Mouse (Mus musculus) CH12.LX (cell line): ENCODE data around the gene Pld2. TPM values are rescaled to one million over a fixed set of nuclear protein-coding genes. Genes with fewer than 3 reads are reported as not detected.

Source experiments
- DNase-seq: peaks from one replicate; pipeline ENCODE4 v3.0.0-alpha.2; 2013; ENCODE audit errors: extremely low read depth
- H3K27ac ChIP-seq: 2 replicates; pipeline ENCODE4 v1.5.1; 2012; ENCODE audit warnings: low read depth, mild to moderate bottlenecking, control low read depth, moderate library complexity; ENCODE audit not compliant: insufficient read depth
- H3K27me3 ChIP-seq: replicated peaks from 2 replicates; pipeline ENCODE3; 2012; ENCODE audit warnings: inconsistent platforms
- H3K36me3 ChIP-seq, 2 experiments: replicated peaks in 1 of 2; 2 replicates each; pipeline versions ENCODE3 to v1.6.1; 2012; ENCODE audit warnings: inconsistent platforms in 1 of 2, low read length in 1 of 2, mild to moderate bottlenecking in 1 of 2, mixed read lengths in 1 of 2, moderate library complexity in 1 of 2; ENCODE audit not compliant: control insufficient read depth in 1 of 2, insufficient read depth in 1 of 2
- H3K4me1 ChIP-seq, 2 experiments: 2 replicates each; pipeline ENCODE4 v1.6.1; 2012; ENCODE audit warnings: inconsistent platforms in 1 of 2, moderate library complexity in 1 of 2; ENCODE audit not compliant: insufficient read depth in 2 of 2, control insufficient read depth in 1 of 2
- H3K4me2 ChIP-seq: 2 replicates; pipeline ENCODE4 v1.6.1; 2012; ENCODE audit warnings: low read depth, mild to moderate bottlenecking, control low read depth; ENCODE audit not compliant: poor library complexity, insufficient read depth, severe bottlenecking
- H3K4me3 ChIP-seq, 3 experiments: fragments of 150-350 bp in 1 of 3; sonication (generic) in 1 of 3; replicated peaks in 1 of 3; 2 replicates each; pipeline versions ENCODE3 to v1.5.1; 2011 to 2012; ENCODE audit warnings: low read depth in 2 of 3, low read length in 2 of 3, mild to moderate bottlenecking in 2 of 3, moderate library complexity in 2 of 3, control low read depth in 1 of 3, improper control_type of control experiment in 1 of 3, inconsistent platforms in 1 of 3, mixed read lengths in 1 of 3; ENCODE audit not compliant: poor library complexity in 1 of 3
- H3K79me2 ChIP-seq: replicated peaks from 2 replicates; pipeline ENCODE4 v1.6.1; 2012; ENCODE audit warnings: mild to moderate bottlenecking, moderate library complexity; ENCODE audit not compliant: control insufficient read depth, poor library complexity, insufficient read depth, severe bottlenecking; ENCODE audit errors: extremely low read depth
- H3K9ac ChIP-seq: 2 replicates; pipeline ENCODE4 v1.6.1; 2012; ENCODE audit warnings: low read depth, mild to moderate bottlenecking, control low read depth, moderate library complexity; ENCODE audit not compliant: insufficient read depth
- H3K9me3 ChIP-seq: replicated peaks from 2 replicates; pipeline ENCODE3; 2012; ENCODE audit warnings: low read length, inconsistent platforms, mixed read lengths
- BHLHE40 ChIP-seq: IDR thresholded peaks from 2 replicates; pipeline ENCODE4 v1.6.1; 2011; ENCODE audit warnings: mild to moderate bottlenecking, low read depth, low read length, improper control_type of control experiment
- CHD1 ChIP-seq: IDR thresholded peaks from 2 replicates; pipeline ENCODE4 v1.6.1; 2012; ENCODE audit warnings: low read depth, low read length, improper control_type of control experiment, inconsistent platforms
- E2F4 ChIP-seq: IDR thresholded peaks from 2 replicates; pipeline ENCODE4 v1.6.1; 2011; ENCODE audit warnings: low read depth, low read length, improper control_type of control experiment; ENCODE audit not compliant: insufficient replicate concordance
- ELF1 ChIP-seq: IDR thresholded peaks from 2 replicates; pipeline ENCODE4 v1.6.1; 2014; ENCODE audit warnings: low read depth, mild to moderate bottlenecking, inconsistent platforms, low read length, improper control_type of control experiment
- EP300 ChIP-seq: IDR thresholded peaks from 2 replicates; pipeline ENCODE4 v1.6.1; 2011; ENCODE audit warnings: low read length, improper control_type of control experiment
- GABPA ChIP-seq: IDR thresholded peaks from 2 replicates; pipeline ENCODE4 v1.6.1; 2012; ENCODE audit warnings: low read depth, low read length, improper control_type of control experiment, inconsistent platforms; ENCODE audit not compliant: insufficient replicate concordance
- IRF4 ChIP-seq: IDR thresholded peaks from 2 replicates; pipeline ENCODE4 v1.6.1; 2014; ENCODE audit warnings: low read depth, mild to moderate bottlenecking, inconsistent platforms, low read length, improper control_type of control experiment
- JUN ChIP-seq: IDR thresholded peaks from 2 replicates; pipeline ENCODE4 v1.6.1; 2011; ENCODE audit warnings: low read depth, mild to moderate bottlenecking, low read length, improper control_type of control experiment, moderate library complexity; ENCODE audit not compliant: insufficient read depth
- JUND ChIP-seq: conservative IDR thresholded peaks from 2 replicates; pipeline ENCODE4 v1.6.1; 2011; ENCODE audit warnings: low read depth, low read length, improper control_type of control experiment
- MAX ChIP-seq: IDR thresholded peaks from 2 replicates; pipeline ENCODE4 v1.6.1; 2011; ENCODE audit warnings: low read length, improper control_type of control experiment
- MAZ ChIP-seq: IDR thresholded peaks from 2 replicates; pipeline ENCODE4 v1.6.1; 2012; ENCODE audit warnings: low read depth, mild to moderate bottlenecking, inconsistent platforms, low read length, improper control_type of control experiment, moderate library complexity
- MYC ChIP-seq: IDR thresholded peaks from 2 replicates; pipeline ENCODE4 v1.6.1; 2011; ENCODE audit warnings: low read depth, mild to moderate bottlenecking, improper control_type of control experiment, low read length
- PAX5 ChIP-seq: IDR thresholded peaks from 2 replicates; pipeline ENCODE4 v1.6.1; 2012; ENCODE audit warnings: low read length, inconsistent platforms, mixed read lengths
- POLR2A ChIP-seq: IDR thresholded peaks from 2 replicates; pipeline ENCODE4 v1.6.1; 2011; ENCODE audit warnings: low read depth, mild to moderate bottlenecking, improper control_type of control experiment, low read length
- POLR2AphosphoS2 ChIP-seq: IDR thresholded peaks from 2 replicates; pipeline ENCODE4 v1.6.1; 2011; ENCODE audit warnings: low read depth, low read length, improper control_type of control experiment
- RAD21 ChIP-seq: IDR thresholded peaks from 2 replicates; pipeline ENCODE4 v1.6.1; 2011; ENCODE audit warnings: low read depth, mild to moderate bottlenecking, low read length, improper control_type of control experiment, moderate library complexity
- RCOR1 ChIP-seq: conservative IDR thresholded peaks from 2 replicates; pipeline ENCODE4 v1.6.1; 2012; ENCODE audit warnings: low read depth, mild to moderate bottlenecking, inconsistent platforms, low read length, improper control_type of control experiment
- SMC3 ChIP-seq: IDR thresholded peaks from 2 replicates; pipeline ENCODE4 v1.6.1; 2011; ENCODE audit warnings: low read depth, low read length, improper control_type of control experiment
- TBP ChIP-seq: conservative IDR thresholded peaks from 2 replicates; pipeline ENCODE4 v1.6.1; 2011; ENCODE audit warnings: low read depth, low read length, improper control_type of control experiment
- TCF12 ChIP-seq: IDR thresholded peaks from 2 replicates; pipeline ENCODE4 v1.6.1; 2014; ENCODE audit warnings: low read depth, mild to moderate bottlenecking, inconsistent platforms, low read length, improper control_type of control experiment
- USF1 ChIP-seq: IDR thresholded peaks from 2 replicates; pipeline ENCODE4 v1.6.1; 2014; ENCODE audit warnings: low read depth, mild to moderate bottlenecking, inconsistent platforms, low read length, improper control_type of control experiment
- ZMIZ1 ChIP-seq: IDR thresholded peaks from 2 replicates; pipeline ENCODE4 v1.6.1; 2012; ENCODE audit warnings: low read depth, mild to moderate bottlenecking, inconsistent platforms, low read length, improper control_type of control experiment
- ZNF384 ChIP-seq: IDR thresholded peaks from 2 replicates; pipeline ENCODE4 v1.6.1; 2012; ENCODE audit warnings: low read depth, low read length, improper control_type of control experiment, inconsistent platforms
- dilution Hi-C: fragments of 300-500 bp; cut with MboI; formaldehyde crosslinking; loops from 2 replicates; pipeline ENCODE4 v1.14.3; 2020; ENCODE audit warnings: low sequenced_read_pairs; ENCODE audit not compliant: extremely low pct_unique_long_range_greater_than_20kb, extremely low pct_ligation_motif_present
- in situ Hi-C: fragments of 300-500 bp; cut with MboI; formaldehyde crosslinking; loops from 3 replicates; pipeline ENCODE4 v1.14.3; 2019; ENCODE audit warnings: low sequenced_read_pairs, low pct_ligation_motif_present, low pct_unique_long_range_greater_than_20kb, mixed read lengths
- polyA plus RNA-seq: library from polyadenylated mRNA; unstranded; fragments of >175 nt; gene quantifications from 2 replicates; pipeline ENCODE4 v1.2.1, GENCODE M21; 2012; ENCODE audit warnings: low read depth; ENCODE audit not compliant: insufficient read length
- total RNA-seq, 2 experiments: library from RNA; depleted of rRNA; stranded (reverse); fragments of 300-350 nt in 1 of 2; fragments of >200 nt in 1 of 2; gene quantifications; 2 replicates each; pipeline ENCODE4 v1.2.3; 2012 to 2014

Pld2 gene
- total and polyA plus RNA-seq, 3 experiments: 3.4 to 6.7 (median 4.8) TPM

DNA sequence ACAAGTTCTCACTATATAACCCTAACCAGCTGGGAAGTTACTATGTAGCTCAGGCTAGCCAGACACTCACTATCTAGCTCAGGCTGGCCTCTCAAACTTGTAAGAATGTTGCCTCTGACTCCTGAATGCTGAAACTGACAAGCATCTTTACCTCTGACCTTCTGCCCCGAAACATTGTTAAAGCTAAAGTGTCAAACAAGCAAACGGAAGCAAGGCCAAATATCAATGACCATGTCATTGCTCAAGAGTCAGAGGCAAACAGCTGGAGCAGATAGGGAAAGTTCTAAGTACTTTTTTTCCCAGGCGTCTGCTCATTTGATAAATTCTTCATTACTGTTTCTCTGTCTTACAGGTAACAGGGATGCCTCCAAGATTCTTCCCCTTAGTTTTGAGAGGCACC lies 37.8 kb upstream of the Pld2 start:
- no peaks in the 10 kb centered on the region for H3K79me2 ChIP-seq
- H3K36me3 ChIP-seq: no peaks in the 10 kb centered on the region
- peaks cover 5 to 26% of the 10 kb centered on the region in 2 experiments; a peak in 3 of 4 replicates for H3K4me1 ChIP-seq
- no peaks in the 10 kb centered on the region for H3K9me3 ChIP-seq
- no peak overlapping the region for H3K27ac ChIP-seq
- H3K4me3 ChIP-seq: no peak overlapping the region
- dilution Hi-C loops: no loop called here
- no peaks in the 10 kb centered on the region for H3K27me3 ChIP-seq
- TF ChIP-seq POLR2AphosphoS2 (no peak), MAX (no peak), CHD1 (no peak), TCF12 (no peak)
- no peak overlapping the region for H3K4me2 ChIP-seq
- H3K9ac ChIP-seq: no peak overlapping the region
- in situ Hi-C loops: loop anchor here (5.0 to 10.0 kb wide), 2 partner anchors 40 to 177 kb away; partner anchors contain the start of gene Alox12e
- no peak for DNase-seq

DNA sequence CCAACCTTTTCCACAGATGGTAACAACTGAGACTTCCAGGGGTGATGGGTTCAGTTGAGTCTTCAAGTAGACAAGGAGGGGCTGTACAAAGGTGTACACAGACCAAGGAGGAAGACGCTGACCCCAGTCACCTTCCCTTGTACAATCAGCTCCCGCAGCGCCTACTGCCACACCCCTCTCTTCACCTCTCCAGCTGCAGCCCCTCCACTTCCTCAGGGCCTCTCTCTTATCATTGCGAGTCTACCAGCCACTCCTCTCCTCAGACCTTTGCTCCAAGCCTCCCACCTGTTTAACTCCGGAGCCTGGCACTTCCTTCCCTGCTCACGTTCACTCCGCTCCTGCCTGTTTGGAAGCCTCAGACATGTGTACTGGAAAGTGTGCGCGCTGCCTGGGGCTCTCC lies 34.9 kb upstream of the Pld2 start, which contains the start of gene Tm4sf5:
Gene Tm4sf5 (plus strand): TSS at position 275 of the 400 bp plus-strand sequence.
- Histone ChIP-seq H3K4me3 (no peak within 1 kb of the TSS), H3K4me1 (peaks cover 10 to 54% of the 10 kb centered on the region in 2 experiments), H3K36me3 (no peaks in the 10 kb centered on the region), H3K9ac (no peak within 1 kb of the TSS), H3K9me3 (no peaks in the 10 kb centered on the region), H3K4me2 (no peak within 1 kb of the TSS), H3K27ac (no peak within 1 kb of the TSS), H3K27me3 (no peaks in the 10 kb centered on the region), H3K79me2 (no peaks in the 10 kb centered on the region)
- no peak for DNase-seq
- in situ Hi-C loops (loop anchor here (5.0 to 10.0 kb wide), 3 partner anchors 43 to 180 kb away; partner anchors contain the start of genes Alox12e and Pelp1), dilution Hi-C loops (no loop called here)
- no peak for TF ChIP-seq USF1
- TF ChIP-seq PAX5: no peak
- TF ChIP-seq E2F4: no peak
- no peak for TF ChIP-seq ZMIZ1
- TF ChIP-seq RAD21: no peak
- TF ChIP-seq IRF4: no peak
- no peak for TF ChIP-seq TBP
- no peak for TF ChIP-seq SMC3
- TF ChIP-seq ZNF384: no peak
- no peak for TF ChIP-seq EP300
- TF ChIP-seq MAX: no peak
- no peak for TF ChIP-seq JUN
- TF ChIP-seq MAZ: no peak
- TF ChIP-seq ELF1: no peak
- no peak for TF ChIP-seq GABPA
- TF ChIP-seq RCOR1: no peak
- no peak for TF ChIP-seq POLR2A
- TF ChIP-seq BHLHE40: no peak
- no peak for TF ChIP-seq JUND
- TF ChIP-seq MYC: no peak
